Mouse (Mus musculus) spleen, postnatal 10 days (tissue): ENCODE measurements around the gene Ppil1.
"Not testable (repeated sequence)": the region's sequence is repeated elsewhere in the genome, so short reads cannot be mapped to it uniquely, and the experiment has no call there.

ENCODE experiments used
- DNase-seq, 2 experiments: peaks; one replicate each; pipeline ENCODE4 v3.0.0; 2021 to 2022; ENCODE audit warnings: low spot score in 2 of 2

Gene Ppil1

DNA sequence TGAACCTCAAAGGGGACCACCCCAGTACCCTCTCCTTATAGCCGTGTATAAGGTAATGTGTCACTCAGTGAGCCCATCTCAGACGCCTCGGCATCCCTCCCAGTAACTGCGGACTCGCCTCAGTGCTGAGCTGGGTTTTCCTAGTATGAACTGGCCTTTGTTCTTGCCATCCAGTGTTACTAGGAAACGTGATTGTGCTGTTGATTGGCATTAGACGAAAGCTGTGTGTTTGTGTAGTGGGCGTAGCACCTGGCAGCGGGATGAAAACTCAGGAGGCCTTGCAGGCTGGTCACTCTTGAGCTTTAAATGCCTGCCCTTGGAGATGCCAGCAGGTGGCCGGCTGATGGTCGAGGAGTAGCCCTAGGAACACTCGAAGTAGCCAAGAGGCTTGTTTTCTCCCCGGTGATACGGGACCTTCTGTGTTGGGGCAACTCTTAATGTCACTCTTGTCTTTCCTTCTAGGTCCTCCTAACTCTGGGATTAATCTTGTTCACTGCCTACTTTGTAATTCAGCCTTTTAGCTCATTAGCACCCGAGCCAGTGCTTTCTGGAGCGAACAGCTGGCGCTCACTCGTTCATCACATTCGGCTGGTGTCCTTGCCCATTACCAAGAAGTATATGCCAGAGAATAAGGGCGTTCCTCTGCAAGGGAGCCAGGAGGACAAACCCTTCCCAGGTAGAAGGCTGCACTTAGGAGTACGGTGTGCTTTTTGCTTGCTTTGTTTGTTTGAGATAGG is 18.4 kb upstream of the Ppil1 start:
- DNase-seq = no peak

DNA sequence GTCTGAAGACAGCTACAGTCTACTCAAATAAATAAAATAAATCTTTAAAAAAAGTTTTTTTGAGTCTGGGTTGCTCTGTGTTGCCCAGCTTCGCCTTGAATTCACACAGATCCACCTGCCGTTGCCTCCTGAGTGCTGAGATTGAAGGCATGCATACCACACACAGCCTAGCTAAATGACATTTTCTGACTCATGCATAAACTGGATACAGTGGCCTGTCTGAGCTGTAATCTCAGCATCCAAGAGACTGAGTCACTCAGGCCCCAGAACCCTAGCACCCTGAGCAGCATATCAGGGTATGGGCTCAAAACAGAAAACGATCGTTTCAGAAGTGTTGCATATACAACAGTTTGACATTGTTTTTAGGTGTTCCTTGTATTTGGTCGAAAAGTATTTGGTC is 17.6 kb upstream of the Ppil1 start:
- no peak for DNase-seq

DNA sequence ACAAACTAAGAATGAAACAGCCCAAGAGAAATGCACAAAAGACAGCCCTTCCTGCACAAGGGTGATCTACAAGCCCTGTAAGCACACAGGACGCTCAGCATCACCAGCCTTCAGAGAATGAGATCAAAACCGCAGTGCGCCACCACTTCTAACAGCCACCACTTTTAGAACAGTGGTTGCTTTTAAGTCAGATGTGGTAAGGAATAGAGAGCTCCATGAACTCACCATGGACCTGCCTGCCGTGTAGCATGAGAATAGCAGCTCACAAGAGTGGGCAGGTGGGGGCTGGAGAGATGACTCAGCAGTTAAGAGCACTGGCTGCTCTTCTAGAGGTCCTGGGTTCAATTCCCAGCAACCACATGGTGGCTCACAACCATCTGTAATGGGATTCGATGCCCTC is 16.4 kb upstream of the Ppil1 start:
- no peak for DNase-seq

- DNase-seq = no peak
Measured at GRCm38 (mm10) chr17:29273889-29274288, 9.9 kb upstream of the Ppil1 start.

DNA sequence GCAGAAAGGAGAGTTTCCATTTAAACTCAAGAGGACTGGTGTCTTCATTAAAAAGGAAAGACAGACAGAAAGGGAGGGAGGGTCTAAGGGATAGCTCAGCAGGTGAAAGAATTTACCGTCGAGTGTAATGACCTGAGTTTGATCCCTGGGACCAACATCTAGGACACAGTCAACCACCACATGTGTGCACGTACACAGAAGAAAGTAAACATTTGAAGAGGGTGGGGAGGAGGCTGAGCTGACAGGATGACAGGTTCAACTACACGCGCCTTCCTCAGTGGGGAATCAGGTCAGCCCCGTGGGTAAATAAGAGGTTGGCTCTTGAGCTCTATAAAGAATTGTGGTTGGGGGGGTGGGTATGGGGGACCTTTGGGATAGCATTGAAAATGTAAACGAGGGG is 9.2 kb upstream of the Ppil1 start:
- no peak for DNase-seq

GRCm38 (mm10) chr17:29270148-29270698 is 6.2 kb upstream of the Ppil1 start:
- DNase-seq = no peak

DNA sequence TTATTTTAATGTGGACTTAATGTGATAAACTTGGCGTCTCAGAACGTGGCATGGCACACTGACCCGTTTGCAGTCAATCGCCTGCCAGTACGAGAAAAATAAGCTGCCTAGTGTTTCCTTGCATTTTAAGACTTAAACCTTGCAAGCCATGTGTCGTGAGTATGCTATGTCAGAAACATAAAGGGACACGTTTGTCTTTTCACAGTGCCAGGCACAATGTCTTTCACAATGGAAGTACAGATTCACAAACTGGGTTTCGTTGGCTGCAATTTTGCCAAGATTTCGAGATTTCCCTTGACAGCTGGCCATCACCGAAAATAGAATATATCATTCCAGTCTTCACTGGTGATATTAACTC is 5.3 kb upstream of the Ppil1 start:
- peak in 1 of 2 experiments; percentile 28 for DNase-seq

GRCm38 (mm10) chr17:29268682-29269348 is 4.8 kb upstream of the Ppil1 start, which contains the start of gene BC004004:
Gene BC004004, plus strand, starts transcription at chr17:29268788.
- DNase-seq = peak; percentile 91 to 96

DNA sequence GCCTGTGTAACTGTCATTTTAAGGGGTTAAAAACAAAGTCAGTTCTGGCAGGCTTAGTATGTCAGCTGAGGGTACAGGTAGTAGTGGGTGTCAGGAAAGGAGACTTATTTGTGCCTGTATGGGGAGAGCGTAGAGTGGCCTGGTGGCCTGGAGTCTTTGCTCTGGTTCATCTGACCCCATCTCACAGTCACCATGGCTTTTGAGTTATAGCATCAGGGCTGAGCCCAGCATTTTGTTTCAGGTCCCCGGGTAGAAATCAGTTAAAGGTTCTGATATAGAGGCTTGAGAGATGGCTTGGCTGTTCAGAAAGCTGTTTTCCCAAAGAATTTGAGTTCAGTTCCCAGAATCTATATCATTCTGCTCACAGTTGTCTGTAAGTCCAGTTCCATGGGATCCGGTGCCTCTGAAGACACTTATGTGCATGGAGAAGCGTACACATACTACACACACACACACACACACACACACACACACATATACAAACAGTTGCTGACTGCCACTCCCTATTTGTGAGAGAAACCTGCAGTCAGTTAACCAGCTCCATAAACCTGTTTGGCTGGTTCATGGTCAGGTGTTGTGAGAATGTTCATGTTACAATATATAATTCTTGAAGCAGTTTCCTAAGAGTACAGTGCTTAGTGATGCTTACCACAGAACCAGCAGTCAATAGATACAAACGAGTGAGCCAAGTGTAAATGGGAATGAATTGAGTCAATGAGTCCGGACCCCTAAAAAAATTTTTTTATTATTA is 4.1 kb upstream of the Ppil1 start:
- peak in 1 of 2 experiments; percentile 25 for DNase-seq

- DNase-seq = not testable (repeated sequence)
Measured at GRCm38 (mm10) chr17:29267040-29267439, 3.1 kb upstream of the Ppil1 start.

GRCm38 (mm10) chr17:29264760-29265159 is 774 bp upstream of the Ppil1 start:
- no peak for DNase-seq

DNA sequence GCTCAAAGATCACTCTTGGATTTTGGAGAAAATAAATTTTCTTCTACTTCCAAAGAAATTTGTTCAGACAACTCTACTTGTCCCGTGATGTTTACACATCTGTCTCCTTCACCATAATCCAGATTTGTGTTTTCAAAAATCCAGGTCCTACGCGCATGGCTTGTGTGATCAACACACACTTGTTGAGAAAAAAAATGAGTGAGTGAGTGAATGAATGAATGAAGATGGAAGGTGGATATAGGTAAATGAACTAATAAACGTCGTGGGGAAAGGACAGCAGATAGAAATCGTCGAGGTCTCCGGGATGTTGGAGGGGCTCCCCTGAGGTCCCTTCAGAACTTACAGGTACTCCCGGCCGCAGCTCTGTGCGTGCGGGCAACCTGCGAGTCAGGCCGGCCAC is 569 bp downstream of the Ppil1 start:
- no peak for DNase-seq

GRCm38 (mm10) chr17:29262259-29262649 is 1.7 kb downstream of the Ppil1 start:
- no peak for DNase-seq

GRCm38 (mm10) chr17:29261603-29262258 is 2.3 kb downstream of the Ppil1 start:
- DNase-seq = no peak

GRCm38 (mm10) chr17:29260501-29260900 is 3.5 kb downstream of the Ppil1 start:
- DNase-seq = no peak

- peak; percentile 73 to 90 for DNase-seq
Measured at GRCm38 (mm10) chr17:29259489-29259888, 4.5 kb downstream of the Ppil1 start.

GRCm38 (mm10) chr17:29258921-29259320 is 5.1 kb downstream of the Ppil1 start:
- no peak for DNase-seq

DNA sequence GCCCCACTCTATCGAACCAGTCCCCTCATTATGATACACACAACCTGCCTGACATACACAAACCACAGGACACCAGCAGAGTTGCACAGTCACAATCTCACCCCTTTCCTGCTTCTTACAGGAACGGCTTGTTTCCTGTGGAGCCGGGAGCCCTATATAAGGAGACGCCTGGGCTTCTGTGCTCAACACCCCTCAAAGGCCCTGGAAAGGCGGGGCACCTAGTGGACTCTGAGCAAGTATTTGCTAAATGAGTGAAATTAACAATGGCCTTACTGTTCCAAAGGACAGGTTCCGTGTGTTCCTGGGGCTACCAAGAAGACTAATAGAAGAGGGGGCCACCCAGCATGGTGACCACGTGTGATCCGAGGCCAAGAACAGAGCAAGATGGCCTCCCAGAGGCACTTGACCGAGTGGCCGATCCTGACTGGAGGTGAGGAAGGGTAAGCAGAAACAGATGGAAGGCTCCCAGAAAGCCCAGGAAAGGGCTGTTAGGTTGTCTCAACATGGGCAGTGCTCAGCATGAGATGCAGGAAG is 5.9 kb downstream of the Ppil1 start:
- no peak for DNase-seq

DNA sequence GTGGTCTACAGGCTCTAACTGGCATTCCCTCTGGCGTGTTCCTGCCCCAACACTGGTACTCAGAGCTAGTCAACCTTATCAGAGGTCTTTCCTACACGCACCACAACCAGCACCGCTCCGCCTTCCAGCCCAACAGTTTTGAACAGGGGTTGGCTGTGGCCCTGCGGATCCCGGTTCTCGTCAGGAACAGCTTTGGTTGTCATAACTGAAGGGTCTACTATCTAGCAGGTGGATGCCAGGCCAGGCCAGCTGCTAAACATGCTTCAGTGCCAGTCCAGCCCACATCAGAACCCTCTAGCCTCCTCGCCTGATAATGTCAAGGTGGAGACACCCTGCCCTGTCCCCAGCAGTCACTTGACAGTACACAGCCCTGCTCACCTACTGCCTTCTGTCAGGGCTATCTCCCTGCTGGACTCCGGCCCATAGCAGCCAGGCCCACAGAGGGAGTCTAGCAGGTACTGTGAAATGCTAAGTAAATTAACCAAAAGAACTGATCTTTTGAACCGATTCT is 6.9 kb downstream of the Ppil1 start:
- DNase-seq = no peak

- DNase-seq = no peak
Measured at GRCm38 (mm10) chr17:29256507-29256906, 7.5 kb downstream of the Ppil1 start.

GRCm38 (mm10) chr17:29254784-29255183 is 9.2 kb downstream of the Ppil1 start:
- not testable (repeated sequence) for DNase-seq
